Mouse (Mus musculus) lung, adult 2 months (tissue): Measurements from ENCODE around the gene Enah.

Experiments
- CTCF ChIP-seq: fragments of 200-500 bp; IDR thresholded peaks from 2 replicates; pipeline ENCODE4 v1.5.1; 2011; ENCODE audit warnings: mild to moderate bottlenecking, low read length, control low read depth; ENCODE audit not compliant: insufficient read depth
- POLR2A ChIP-seq: fragments of 200-500 bp; IDR thresholded peaks from 2 replicates; pipeline ENCODE4 v1.6.1; 2011; ENCODE audit warnings: low read depth, mild to moderate bottlenecking, control low read depth, low read length, borderline replicate concordance; ENCODE audit errors: extremely low read depth

- TF ChIP-seq CTCF, result no peak
- no peak for TF ChIP-seq POLR2A
Observed at GRCm38 (mm10) chr1:181997791-181998190, 22.0 kb downstream of the Enah start.
